30 mouse cellular contexts compared by ENCODE assay signal in genomic region chr13:58761003-58761630, GRCm38 (mm10). TPM values are rescaled to one million over a fixed set of nuclear protein-coding genes. Genes with fewer than 3 reads are reported as not detected.
"Had no signal": no experiment of that assay in that cellular context is flagged by ENCODE, and none has a peak within 500 bp of the region (broad histone marks: within the 10 kb centered on the region; RNA-seq: fewer than 3 reads in every experiment).

No protein-coding gene starts in this region.

- H3K4me1 ChIP-seq: embryonic facial prominence, embryonic 10.5 days; embryonic facial prominence, embryonic 12.5 days; embryonic facial prominence, embryonic 13.5 days; embryonic facial prominence, embryonic 15.5 days; forebrain, embryonic 10.5 days; forebrain, embryonic 12.5 days; forebrain, embryonic 13.5 days; forebrain, embryonic 15.5 days had no signal

- DNase-seq: cerebellum, adult 18-20 months; cerebellum, adult 2 months; cerebellum, adult 8-10 months; cerebellum, adult 9-10 months; cerebellum, adult 9-11 months; cerebellum, postnatal 10 days; cerebellum, postnatal 14 days; cerebellum, postnatal 25 days; cerebellum, postnatal 36 days; embryo, embryonic 11 days; forebrain, postnatal 0 days; gastrocnemius, adult 2 months; gastrocnemius, postnatal 10 days; gastrocnemius, postnatal 14 days; gastrocnemius, postnatal 25 days; gastrocnemius, postnatal 36 days; heart, adult 18-20 months had no signal

- H3K9me3 ChIP-seq: embryonic facial prominence, embryonic 10.5 days; embryonic facial prominence, embryonic 12.5 days; embryonic facial prominence, embryonic 13.5 days; embryonic facial prominence, embryonic 15.5 days; forebrain, embryonic 10.5 days; forebrain, embryonic 12.5 days; forebrain, embryonic 13.5 days; forebrain, embryonic 15.5 days had no signal

- H3K36me3 ChIP-seq: embryonic facial prominence, embryonic 10.5 days; embryonic facial prominence, embryonic 12.5 days; embryonic facial prominence, embryonic 13.5 days; embryonic facial prominence, embryonic 15.5 days; forebrain, embryonic 10.5 days; forebrain, embryonic 12.5 days; forebrain, embryonic 15.5 days had no signal

- H3K4me3 ChIP-seq: embryonic facial prominence, embryonic 10.5 days; embryonic facial prominence, embryonic 12.5 days; embryonic facial prominence, embryonic 13.5 days; embryonic facial prominence, embryonic 15.5 days; erythroblast, embryonic 14.5 days; forebrain, embryonic 10.5 days; forebrain, embryonic 12.5 days; forebrain, embryonic 13.5 days; forebrain, embryonic 15.5 days; gastrocnemius, adult 2 months had no signal

- ATAC-seq: forebrain, embryonic 13.5 days; forebrain, embryonic 14.5 days; forebrain, embryonic 15.5 days; forebrain, embryonic 16.5 days; forebrain, postnatal 0 days had no signal

- H3K27ac ChIP-seq: embryonic facial prominence, embryonic 10.5 days; embryonic facial prominence, embryonic 12.5 days; embryonic facial prominence, embryonic 13.5 days; embryonic facial prominence, embryonic 15.5 days; forebrain, embryonic 10.5 days; forebrain, embryonic 12.5 days; forebrain, embryonic 13.5 days; forebrain, embryonic 15.5 days; gastrocnemius, adult 2 months had no signal

- H3K4me2 ChIP-seq: embryonic facial prominence, embryonic 12.5 days; embryonic facial prominence, embryonic 13.5 days; embryonic facial prominence, embryonic 15.5 days; forebrain, embryonic 12.5 days; forebrain, embryonic 13.5 days; forebrain, embryonic 15.5 days had no signal

- H3K9ac ChIP-seq: embryonic facial prominence, embryonic 12.5 days; embryonic facial prominence, embryonic 13.5 days; embryonic facial prominence, embryonic 15.5 days; forebrain, embryonic 12.5 days; forebrain, embryonic 13.5 days; forebrain, embryonic 15.5 days; forebrain, postnatal 0 days had no signal

- H3K27me3 ChIP-seq: embryonic facial prominence, embryonic 12.5 days; embryonic facial prominence, embryonic 13.5 days; embryonic facial prominence, embryonic 15.5 days; forebrain, embryonic 12.5 days; forebrain, embryonic 13.5 days; forebrain, embryonic 15.5 days had no signal

RNA-seq across cellular contexts. Expression of gene Ntrk2, which starts 45.3 kb away (rescaled TPM):
- total RNA-seq: common myeloid progenitor, adult 5-6 weeks; granulocyte monocyte progenitor cell, adult 5-6 weeks had no signal
- polyA plus RNA-seq: erythroblast, embryonic 14.5 days had no signal
